Mouse (Mus musculus): Measurements from ENCODE around the gene D430042O09Rik. TPM values are rescaled to one million over a fixed set of nuclear protein-coding genes. Genes with fewer than 3 reads are reported as not detected.

The D430042O09Rik gene
- polyA plus RNA-seq, 1 experiment from 2014 or later: 7.9 TPM

DNA sequence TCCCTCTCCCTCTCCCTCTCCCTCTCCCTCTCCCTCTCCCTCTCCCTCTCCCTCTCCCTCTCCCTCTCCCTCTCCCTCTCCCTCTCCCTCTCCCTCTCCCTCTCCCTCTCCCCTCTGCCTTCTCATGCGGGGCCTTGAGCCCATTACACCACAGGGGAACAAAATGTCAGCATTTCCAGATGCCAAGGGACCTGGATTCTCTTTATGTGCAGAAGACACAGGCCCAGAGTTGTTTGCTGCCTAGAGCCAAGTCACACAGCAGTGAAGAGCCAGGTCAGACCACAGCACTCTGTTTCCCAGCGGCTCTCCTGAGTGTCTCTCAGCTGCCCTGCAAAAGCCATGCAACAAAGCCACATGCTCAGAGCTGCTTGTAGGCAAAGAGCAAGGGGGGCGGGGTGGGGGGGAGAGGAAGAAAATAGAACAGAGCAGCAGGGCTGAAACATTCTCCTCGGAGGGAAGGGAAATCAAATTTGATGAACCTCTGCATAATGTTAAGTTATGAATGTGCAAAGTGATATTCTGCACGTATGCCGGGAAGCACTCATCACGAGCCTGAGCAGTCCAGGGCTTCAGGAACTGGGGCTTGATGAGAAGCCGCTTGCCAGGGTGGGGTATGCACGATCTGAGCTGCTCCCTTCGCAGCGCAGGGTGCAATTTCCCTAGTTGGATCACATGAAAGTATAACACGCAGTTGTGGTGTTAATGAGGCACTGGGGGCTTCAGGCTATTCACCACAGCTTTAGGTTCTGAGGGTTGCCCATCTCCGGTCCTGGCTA, 192.9 kb downstream of the D430042O09Rik start:
- Histone ChIP-seq H3K4me2 (ENCODE audit: low read depth, low read length) (peak overlapping the region; percentile 30; the same call in 1 of the 2 replicates), H3K36me3 (ENCODE audit: control insufficient read depth, insufficient read depth) (no peaks in the 10 kb centered on the region), H3K27me3 (ENCODE audit: control insufficient read depth, insufficient read depth, low read length) (no peaks in the 10 kb centered on the region), H3K9ac (ENCODE audit: low read length) (no peak overlapping the region), H3K4me3 (ENCODE audit: low read length) (no peak overlapping the region), H3K27ac (ENCODE audit: low read length) (no peak overlapping the region; the same call in 1 of the 2 replicates), H3K4me1 (ENCODE audit: control insufficient read depth, insufficient read depth, low read length) (peaks cover 18% of the 10 kb centered on the region), H3K9me3 (replicated peaks; ENCODE audit: control insufficient read depth, low read length) (no peaks in the 10 kb centered on the region)
- no peak for ATAC-seq (replicated peaks; ENCODE audit: extremely low read depth, insufficient read depth, low FRiP score)
- WGBS: 40% methylated on average over 13 of the region's 13 CpGs

DNA sequence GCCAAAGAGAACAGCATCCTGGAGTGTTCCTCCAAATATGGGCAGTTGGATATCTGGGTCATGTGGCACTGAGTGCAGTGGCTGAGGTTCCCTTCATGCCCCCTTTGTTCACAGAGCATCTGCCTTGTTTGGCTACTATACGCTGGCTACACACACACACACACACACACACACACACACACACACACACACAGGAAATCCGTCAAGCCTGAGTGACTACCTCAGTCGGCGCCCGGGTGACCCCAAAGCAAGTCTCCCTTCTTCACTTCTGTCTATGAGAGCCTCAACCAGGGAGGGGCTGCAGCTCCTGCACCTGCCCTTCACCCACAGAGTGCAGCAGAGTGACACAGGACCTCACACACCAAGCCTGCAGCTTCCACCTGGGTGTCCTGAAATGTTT, 213.1 kb downstream of the D430042O09Rik start:
- ATAC-seq (replicated peaks; ENCODE audit: extremely low read depth, insufficient read depth, low FRiP score): no peak
- H3K9ac ChIP-seq (ENCODE audit: low read length): no peak overlapping the region
- H3K4me1 ChIP-seq (ENCODE audit: control insufficient read depth, insufficient read depth, low read length): no peaks in the 10 kb centered on the region
- WGBS: 54% methylated on average over 5 of the region's 5 CpGs
- no peak overlapping the region for H3K4me3 ChIP-seq (ENCODE audit: low read length)
- no peaks in the 10 kb centered on the region for H3K36me3 ChIP-seq (ENCODE audit: control insufficient read depth, insufficient read depth)
- 0 out of 2 replicates have a peak, but pooled peaks cover 6% of the 10 kb centered on the region for H3K9me3 ChIP-seq (replicated peaks; ENCODE audit: control insufficient read depth, low read length)
- no peaks in the 10 kb centered on the region for H3K27me3 ChIP-seq (ENCODE audit: control insufficient read depth, insufficient read depth, low read length)
- H3K27ac ChIP-seq (ENCODE audit: low read length): no peak overlapping the region
- no peak overlapping the region for H3K4me2 ChIP-seq (ENCODE audit: low read depth, low read length)

DNA sequence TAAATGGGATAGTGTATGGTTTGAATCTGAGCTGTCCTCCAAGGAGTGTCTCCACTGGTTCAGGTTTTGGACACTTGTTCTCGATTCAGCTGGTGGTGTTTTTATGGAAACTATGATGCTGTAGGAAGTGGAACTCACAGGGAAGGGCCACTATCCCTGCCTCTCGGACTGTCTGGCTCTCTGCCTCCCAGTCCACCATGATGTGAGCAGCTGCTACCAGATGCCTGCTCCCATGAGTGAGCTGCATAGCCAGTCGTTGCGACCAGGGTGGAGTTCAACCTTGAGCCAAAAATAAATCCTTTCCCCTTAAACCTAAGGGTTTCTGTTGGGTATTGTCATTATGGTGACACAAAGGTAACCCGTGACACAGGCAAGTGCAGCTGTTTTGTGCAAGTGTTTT, 216.4 kb downstream of the D430042O09Rik start:
- WGBS: 63% methylated on average over 5 of the region's 5 CpGs
- H3K27ac ChIP-seq (ENCODE audit: low read length): no peak overlapping the region
- no peak overlapping the region for H3K4me2 ChIP-seq (ENCODE audit: low read depth, low read length)
- H3K9ac ChIP-seq (ENCODE audit: low read length): no peak overlapping the region
- H3K4me3 ChIP-seq (ENCODE audit: low read length): no peak overlapping the region
- H3K4me1 ChIP-seq (ENCODE audit: control insufficient read depth, insufficient read depth, low read length): no peaks in the 10 kb centered on the region
- H3K36me3 ChIP-seq (ENCODE audit: control insufficient read depth, insufficient read depth): no peaks in the 10 kb centered on the region
- no peaks in the 10 kb centered on the region for H3K9me3 ChIP-seq (replicated peaks; ENCODE audit: control insufficient read depth, low read length)
- ATAC-seq (replicated peaks; ENCODE audit: extremely low read depth, insufficient read depth, low FRiP score): no peak
- H3K27me3 ChIP-seq (ENCODE audit: control insufficient read depth, insufficient read depth, low read length): no peaks in the 10 kb centered on the region

Other genes with a start within 250 kb of the D430042O09Rik start
- gene Nsmce1, start 216.3 kb upstream of the D430042O09Rik start, polyA plus RNA-seq (2015; fragmentation: Nextera tagmentation; extraction: Ambion mirVana): 94.9 and 102 TPM in 2 replicates
- 6.7 and 7.3 TPM in 2 replicates for gene Il4ra, start 155.8 kb upstream of the D430042O09Rik start, polyA plus RNA-seq (2015; fragmentation: Nextera tagmentation; extraction: Ambion mirVana)
- gene Il21r, start 104.5 kb upstream of the D430042O09Rik start, polyA plus RNA-seq (2015; fragmentation: Nextera tagmentation; extraction: Ambion mirVana): 0.61 and 3.2 TPM in 2 replicates
- gene Gtf3c1, start 108 bp upstream of the D430042O09Rik start, polyA plus RNA-seq (2015; fragmentation: Nextera tagmentation; extraction: Ambion mirVana): 25.8 and 32.4 TPM in 2 replicates

All from heart, embryonic 16.5 days (tissue).